Mouse (Mus musculus): ENCODE measurements at regions not wholly inside any gene's neighbourhood (a gene's known extent, or its start where the extent isn't known, plus 50 kb on each side); places are given as distances from the start of the nearest gene placed in this dataset.
A peak's percentile ranks its signal among the peaks of the same experiment; 100 is the strongest.

- peak; percentile 14 to 28 for DNase-seq (ENCODE audit: extremely low spot score in 1 of 2, low spot score in 1 of 2)
Measured at GRCm38 (mm10) chr11:41090391-41090900, 335.3 kb upstream of the Ccng1 start.

GRCm38 (mm10) chr11:41063570-41063969 lies 308.5 kb upstream of the Ccng1 start:
- no peak for DNase-seq (ENCODE audit: extremely low spot score in 1 of 2, low spot score in 1 of 2)

GRCm38 (mm10) chr11:41057796-41058195 lies 302.7 kb upstream of the Ccng1 start:
- DNase-seq (ENCODE audit: extremely low spot score in 1 of 2, low spot score in 1 of 2): no peak

- DNase-seq (ENCODE audit: extremely low spot score in 1 of 2, low spot score in 1 of 2): no peak
Measured at GRCm38 (mm10) chr11:41030018-41030417, 274.9 kb upstream of the Ccng1 start.

GRCm38 (mm10) chr11:41010096-41010495 lies 255.0 kb upstream of the Ccng1 start:
- DNase-seq (ENCODE audit: extremely low spot score in 1 of 2, low spot score in 1 of 2): peak in 1 of 2 experiments; percentile 1

- no peak for DNase-seq (ENCODE audit: extremely low spot score in 1 of 2, low spot score in 1 of 2)
Measured at GRCm38 (mm10) chr11:40972806-40973205, 217.7 kb upstream of the Ccng1 start.

DNA sequence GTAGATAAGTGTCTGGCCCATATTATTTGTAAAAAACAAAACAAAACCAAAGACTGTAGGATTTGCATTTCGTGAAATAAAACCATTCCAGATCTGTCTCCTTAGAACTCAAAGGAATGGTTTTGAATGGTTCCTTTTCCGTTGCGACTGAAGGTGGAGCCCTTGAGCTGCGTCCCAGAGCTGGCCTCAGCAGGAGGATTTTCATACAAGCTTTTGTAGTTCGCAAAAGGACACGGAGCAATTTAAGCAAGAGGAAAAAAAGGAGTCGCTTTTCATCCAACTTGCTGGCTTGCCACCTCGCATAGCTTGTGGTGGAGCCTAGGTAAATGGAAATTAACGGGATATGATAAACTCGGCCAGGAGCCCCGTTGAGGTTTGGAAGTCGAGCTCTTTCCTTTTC lies 172.1 kb upstream of the Ccng1 start:
- DNase-seq (ENCODE audit: extremely low spot score in 1 of 2, low spot score in 1 of 2): peak; percentile 53 to 88

DNA sequence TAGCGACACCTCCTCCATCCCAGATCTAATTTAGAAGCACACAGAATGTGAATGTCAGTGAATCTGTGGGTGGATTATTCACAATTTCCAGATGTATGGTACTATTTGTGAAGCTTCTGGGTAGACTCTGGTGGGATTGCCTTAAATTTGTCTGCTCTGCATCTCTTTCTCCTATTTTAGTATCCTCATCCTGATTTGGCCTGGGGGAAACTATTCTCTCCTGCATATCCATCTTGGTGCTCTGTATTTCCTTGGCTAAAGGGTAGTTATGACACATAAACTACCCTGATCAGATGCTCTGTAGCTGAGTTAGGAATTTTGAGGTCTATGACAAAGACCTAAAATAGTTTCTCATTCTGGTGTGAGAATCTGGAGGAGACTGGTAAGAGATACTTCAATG lies 136.4 kb upstream of the Ccng1 start:
- peak; percentile 31 to 44 for DNase-seq (ENCODE audit: extremely low spot score in 1 of 2, low spot score in 1 of 2)

DNA sequence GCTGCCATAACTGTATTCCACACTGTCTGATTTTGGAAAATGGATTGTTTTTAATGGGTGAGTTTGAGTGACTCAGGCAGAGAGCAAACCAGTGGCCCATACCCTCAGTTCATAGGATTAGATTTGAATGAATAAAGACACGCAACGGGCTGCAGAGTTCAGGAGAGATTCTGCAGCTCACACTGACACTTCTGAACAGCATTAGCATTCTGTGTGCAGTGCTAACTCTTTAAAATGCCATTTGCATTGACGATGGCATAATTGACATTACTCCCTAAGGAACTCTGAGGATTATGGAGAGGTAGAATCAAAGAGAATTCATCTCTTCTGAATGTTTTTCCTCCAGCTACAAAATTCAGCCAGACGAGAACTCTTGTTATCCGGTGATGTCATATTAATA lies 129.4 kb upstream of the Ccng1 start:
- no peak for DNase-seq (ENCODE audit: extremely low spot score in 1 of 2, low spot score in 1 of 2)

- no peak for DNase-seq (ENCODE audit: extremely low spot score in 1 of 2, low spot score in 1 of 2)
Measured at GRCm38 (mm10) chr11:40879589-40879988, 124.5 kb upstream of the Ccng1 start.

DNA sequence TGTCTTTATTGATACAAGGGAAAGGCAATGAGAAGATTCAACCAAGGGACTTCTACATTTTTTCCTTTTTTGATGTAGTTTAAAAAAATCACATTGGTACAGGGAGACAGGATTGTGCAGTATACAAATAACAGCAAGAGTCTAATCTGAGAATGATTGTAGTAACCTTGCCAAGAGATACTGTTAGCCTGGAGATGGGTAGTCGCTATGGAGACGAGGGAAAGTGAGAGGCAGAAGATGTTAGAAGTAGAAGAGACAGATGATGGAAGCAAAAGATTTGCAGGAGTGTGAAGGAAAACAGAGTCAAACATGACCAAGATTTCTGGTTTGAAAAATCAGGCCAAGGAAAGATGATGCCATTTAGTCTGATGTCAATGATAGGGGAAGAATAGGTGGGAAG lies 117.9 kb upstream of the Ccng1 start:
- peak in 1 of 2 experiments; percentile 51 for DNase-seq (ENCODE audit: extremely low spot score in 1 of 2, low spot score in 1 of 2)

- DNase-seq (ENCODE audit: extremely low spot score in 1 of 2, low spot score in 1 of 2): peak; percentile 80 to 94
Measured at GRCm38 (mm10) chr11:40865694-40866093, 110.6 kb upstream of the Ccng1 start.

GRCm38 (mm10) chr11:40851361-40851760 lies 96.2 kb upstream of the Ccng1 start:
- DNase-seq (ENCODE audit: extremely low spot score in 1 of 2, low spot score in 1 of 2): no peak

- DNase-seq (ENCODE audit: extremely low spot score in 1 of 2, low spot score in 1 of 2): no peak
Measured at GRCm38 (mm10) chr11:40850652-40851092, 95.6 kb upstream of the Ccng1 start.

DNA sequence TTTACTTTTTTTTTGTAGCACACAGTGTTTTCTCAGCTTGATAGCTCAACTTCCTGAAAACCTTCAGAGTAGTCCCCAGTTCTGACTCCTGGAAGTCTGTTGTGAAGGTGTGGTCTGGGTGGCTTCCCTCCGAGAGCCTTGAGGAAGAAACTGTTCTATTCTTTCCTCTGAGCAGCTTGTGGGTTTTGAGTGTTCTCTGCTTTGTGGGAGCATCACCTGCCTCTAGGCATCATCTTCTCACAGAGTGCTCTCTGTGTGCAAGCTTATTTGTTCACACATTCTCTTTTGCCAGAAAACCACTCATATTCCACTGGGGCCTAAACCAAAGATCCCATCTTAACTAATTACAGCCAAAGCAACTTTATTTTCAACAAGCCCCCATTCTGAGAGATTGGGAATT lies 91.5 kb upstream of the Ccng1 start:
- DNase-seq (ENCODE audit: extremely low spot score in 1 of 2, low spot score in 1 of 2): no peak

GRCm38 (mm10) chr11:40835393-40835792 lies 80.3 kb upstream of the Ccng1 start:
- no peak for DNase-seq (ENCODE audit: extremely low spot score in 1 of 2, low spot score in 1 of 2)

All from frontal cortex, adult 2 months (tissue).